Mouse (Mus musculus) spleen, embryonic (tissue): ENCODE measurements around the gene Klhl40.

ENCODE experiments used
- CTCF ChIA-PET: fragments of 350-600 bp; sonication (Branson Sonifier 250); formaldehyde crosslinking; loops from one replicate; lab custom pipeline; 2022; lab: Charles Lee

The Klhl40 gene

GRCm38 (mm10) chr9:121778066-121778624, 738 bp downstream of the Klhl40 start:
- CTCF ChIA-PET, result no interaction called here

- CTCF ChIA-PET, result no interaction called here
These were observed 7.4 kb downstream of the Klhl40 start for GRCm38 (mm10) chr9:121784801-121785200.

GRCm38 (mm10) chr9:121785261-121785660, 7.9 kb downstream of the Klhl40 start:
- CTCF ChIA-PET, result no interaction called here

GRCm38 (mm10) chr9:121786359-121786758, 9.0 kb downstream of the Klhl40 start:
- CTCF ChIA-PET, result no interaction called here

GRCm38 (mm10) chr9:121791206-121791605, 13.8 kb downstream of the Klhl40 start:
- CTCF ChIA-PET, result no interaction called here

GRCm38 (mm10) chr9:121791757-121792521, 14.5 kb downstream of the Klhl40 start, which contains the start of gene Hhatl:
Gene Hhatl (minus strand): TSS chr9:121792507.
- CTCF ChIA-PET, result no interaction called here

GRCm38 (mm10) chr9:121794972-121795539, 17.6 kb downstream of the Klhl40 start:
- CTCF ChIA-PET, result no interaction called here

- CTCF ChIA-PET, result no interaction called here
These were observed 20.3 kb downstream of the Klhl40 start for GRCm38 (mm10) chr9:121797722-121798121.

GRCm38 (mm10) chr9:121798887-121799520, 21.6 kb downstream of the Klhl40 start:
- CTCF ChIA-PET, result no interaction called here

- CTCF ChIA-PET, result no interaction called here
These were observed 25.3 kb downstream of the Klhl40 start for GRCm38 (mm10) chr9:121802747-121803146.

GRCm38 (mm10) chr9:121807546-121807945, 30.1 kb downstream of the Klhl40 start:
- CTCF ChIA-PET, result no interaction called here

GRCm38 (mm10) chr9:121807947-121808346, 30.5 kb downstream of the Klhl40 start:
- CTCF ChIA-PET, result no interaction called here

- CTCF ChIA-PET, result no interaction called here
These were observed 31.1 kb downstream of the Klhl40 start for GRCm38 (mm10) chr9:121808511-121808910.

- CTCF ChIA-PET, result no interaction called here
These were observed 32.8 kb downstream of the Klhl40 start for GRCm38 (mm10) chr9:121810081-121810821.

GRCm38 (mm10) chr9:121815183-121815582, 37.8 kb downstream of the Klhl40 start:
- CTCF ChIA-PET, result no interaction called here

GRCm38 (mm10) chr9:121819073-121819770, 41.8 kb downstream of the Klhl40 start:
- CTCF ChIA-PET, result no interaction called here

- CTCF ChIA-PET, result no interaction called here
These were observed 42.5 kb downstream of the Klhl40 start for GRCm38 (mm10) chr9:121819771-121820471.

- CTCF ChIA-PET, result no interaction called here
These were observed 43.4 kb downstream of the Klhl40 start for GRCm38 (mm10) chr9:121820765-121821164.

- CTCF ChIA-PET, result no interaction called here
These were observed 45.2 kb downstream of the Klhl40 start for GRCm38 (mm10) chr9:121822585-121822991.

- CTCF ChIA-PET, result no interaction called here
These were observed 45.6 kb downstream of the Klhl40 start for GRCm38 (mm10) chr9:121823051-121823450.

GRCm38 (mm10) chr9:121823991-121824390, 46.6 kb downstream of the Klhl40 start:
- CTCF ChIA-PET, result no interaction called here
